Mouse (Mus musculus) lung, postnatal 10 days (tissue): ENCODE data around the gene Ubxn10.

Experiments used
- DNase-seq: peaks from one replicate; pipeline ENCODE4 v3.0.0; 2021

The Ubxn10 gene

DNA sequence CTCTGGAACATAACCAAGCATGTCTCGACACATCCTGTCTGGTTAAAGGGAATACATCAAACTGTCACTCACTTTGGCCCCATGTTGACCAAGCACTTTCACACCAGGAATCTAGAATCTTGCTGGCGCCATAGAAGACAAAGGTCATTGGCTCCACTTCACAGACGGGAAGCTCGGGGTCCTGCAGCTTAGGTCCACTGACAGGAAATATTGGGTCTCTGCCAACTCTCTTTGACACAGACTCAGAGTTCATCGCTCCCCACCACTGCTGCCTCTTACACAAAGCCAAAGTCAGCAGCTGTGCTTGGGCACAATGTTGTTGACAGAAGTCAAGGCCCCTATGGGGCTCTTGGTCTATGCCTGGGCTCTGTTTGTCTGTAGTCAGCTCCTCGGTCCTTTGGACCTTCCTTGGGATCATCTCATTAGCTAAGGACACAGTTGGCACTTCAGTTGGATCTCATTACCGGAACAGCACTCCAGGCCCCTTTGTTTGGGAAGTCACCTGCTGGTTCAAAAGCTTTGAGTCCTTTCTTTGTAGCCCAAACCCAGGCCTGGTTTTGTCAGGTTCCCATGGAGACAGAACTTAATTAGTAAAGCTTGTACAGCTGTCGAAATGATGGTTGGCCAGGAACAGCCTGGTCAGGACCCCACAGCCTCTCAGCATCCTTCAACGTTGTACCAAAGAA is 7.8 kb downstream of the Ubxn10 start:
- DNase-seq: peak; percentile 75

DNA sequence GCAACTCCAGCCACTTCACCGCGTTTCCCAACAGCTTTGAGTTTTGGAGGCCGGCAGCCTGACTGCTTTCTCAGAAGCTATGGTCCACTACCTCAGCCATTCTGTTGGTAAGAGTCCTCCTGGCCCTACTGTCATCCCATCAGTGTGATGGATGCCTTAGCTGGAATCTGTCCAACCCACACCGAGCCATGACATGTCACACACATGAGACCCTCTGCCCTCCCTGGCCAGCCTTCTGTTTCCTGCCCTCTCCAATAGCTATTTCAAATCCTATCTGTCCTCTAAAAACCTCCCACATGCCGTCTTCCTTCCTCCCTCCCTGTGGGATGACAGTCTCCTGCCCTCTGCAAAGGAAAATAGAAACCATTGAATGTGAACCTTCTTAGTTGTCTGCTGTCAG is 11.2 kb downstream of the Ubxn10 start:
- peak; percentile 23 for DNase-seq

DNA sequence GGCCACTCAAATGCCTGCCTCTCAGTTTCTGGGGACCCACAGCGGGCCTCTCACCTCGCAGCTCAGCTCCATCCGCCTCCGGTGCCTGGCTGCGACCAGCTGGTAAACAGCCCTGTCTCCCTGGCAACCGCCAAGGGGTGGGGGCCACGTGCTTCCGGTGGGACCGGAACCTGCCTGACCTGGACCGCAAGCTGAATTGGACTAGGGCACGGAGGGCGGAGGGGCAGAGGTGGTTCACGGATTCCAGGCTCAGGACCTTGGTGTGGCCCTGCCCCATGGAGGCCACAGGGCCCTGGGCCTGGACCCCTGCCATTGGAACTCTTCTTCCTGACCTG is 11.9 kb downstream of the Ubxn10 start:
- peak; percentile 85 for DNase-seq

DNA sequence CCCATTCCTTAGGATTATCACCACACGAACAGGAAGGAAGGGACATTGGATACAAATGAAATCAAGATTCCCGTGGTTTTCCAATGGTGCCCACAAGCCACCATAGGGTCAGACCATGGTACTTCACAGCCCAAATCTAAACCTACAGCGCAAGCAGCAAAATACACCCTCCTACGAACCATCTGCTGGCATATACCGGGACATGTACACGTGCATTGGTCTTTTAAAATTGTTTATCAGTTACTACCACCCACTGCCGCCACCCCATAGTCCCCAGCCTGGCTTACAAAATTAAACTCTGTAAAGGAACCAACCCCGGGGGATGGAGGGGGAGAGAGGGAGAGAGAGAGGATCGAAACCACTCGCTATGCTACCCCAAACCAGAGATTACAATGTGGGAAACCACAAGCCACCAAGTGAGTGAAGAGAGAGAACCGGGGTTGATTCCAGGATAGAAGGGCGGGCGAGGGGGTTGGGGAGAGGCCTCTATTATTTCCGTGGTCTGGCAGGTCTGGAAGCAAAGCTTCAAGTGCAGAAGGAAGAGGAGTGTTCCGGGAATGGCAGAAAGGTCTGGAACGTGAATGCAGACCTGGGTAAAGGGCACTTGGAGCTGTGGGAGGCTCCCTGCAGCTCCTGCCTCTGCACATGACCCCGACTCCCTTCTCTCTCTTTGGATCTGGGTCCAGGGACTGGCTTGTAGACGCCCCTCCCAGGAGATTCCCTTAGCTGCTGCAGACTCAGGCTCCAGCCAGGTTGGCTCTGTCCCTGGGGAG is 12.4 kb downstream of the Ubxn10 start, which contains the start of gene Pla2g2c:
TSS of gene Pla2g2c (plus strand) at position 439 of the 773 bp plus-strand sequence.
- DNase-seq: no peak

DNA sequence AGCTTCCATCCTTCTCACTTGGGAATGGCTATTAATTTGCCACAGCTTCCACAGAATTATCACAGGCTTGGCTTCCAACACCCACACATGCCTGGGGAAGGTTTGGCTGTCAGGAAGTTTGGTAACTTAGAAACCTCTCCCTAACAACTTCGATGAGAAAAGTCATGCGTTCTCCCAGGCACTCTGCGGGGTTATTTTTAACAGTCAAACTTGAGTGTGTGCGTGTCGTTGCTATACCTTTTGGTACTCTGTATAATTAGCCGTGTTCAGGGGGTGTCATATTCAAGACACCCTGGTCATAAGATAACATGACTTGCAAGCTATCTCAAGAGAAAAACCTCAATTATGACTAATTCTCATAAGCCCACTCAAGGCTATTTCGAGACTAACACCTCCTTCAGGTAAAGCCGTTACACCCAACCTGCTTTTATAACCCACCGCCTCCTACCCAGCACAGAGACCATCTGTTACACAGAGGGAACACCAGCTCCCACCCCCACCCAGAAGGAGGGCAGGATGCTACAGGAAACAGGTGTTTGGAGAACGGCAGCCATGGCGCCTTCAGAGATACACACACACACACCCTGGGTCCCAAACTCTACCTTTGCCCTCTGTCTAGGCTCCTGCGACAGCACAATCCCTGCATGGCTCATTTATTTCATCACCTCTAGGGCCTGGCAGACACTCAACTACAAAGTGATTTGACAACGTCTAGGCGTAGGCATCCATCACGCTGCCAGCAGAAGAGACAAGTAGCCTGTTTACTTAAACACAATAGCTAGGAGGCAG is 13.3 kb downstream of the Ubxn10 start:
- DNase-seq: peak; percentile 37

DNA sequence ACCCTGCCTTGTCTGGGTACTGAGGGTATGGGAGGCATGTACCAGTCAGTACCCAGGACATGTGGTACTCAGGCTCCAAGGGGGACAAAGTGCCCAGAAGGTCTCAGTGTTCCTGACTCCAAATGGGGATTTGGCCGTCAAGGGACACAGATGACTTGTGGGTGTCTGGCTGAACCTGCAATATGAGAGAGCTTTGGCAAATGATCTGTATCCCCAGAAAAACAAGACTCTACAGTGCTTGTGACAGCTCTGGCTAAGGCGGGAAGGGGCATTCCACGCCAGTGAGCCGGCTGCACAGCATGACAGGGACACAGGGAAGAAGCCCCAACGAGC is 17.7 kb downstream of the Ubxn10 start:
- no peak for DNase-seq

DNA sequence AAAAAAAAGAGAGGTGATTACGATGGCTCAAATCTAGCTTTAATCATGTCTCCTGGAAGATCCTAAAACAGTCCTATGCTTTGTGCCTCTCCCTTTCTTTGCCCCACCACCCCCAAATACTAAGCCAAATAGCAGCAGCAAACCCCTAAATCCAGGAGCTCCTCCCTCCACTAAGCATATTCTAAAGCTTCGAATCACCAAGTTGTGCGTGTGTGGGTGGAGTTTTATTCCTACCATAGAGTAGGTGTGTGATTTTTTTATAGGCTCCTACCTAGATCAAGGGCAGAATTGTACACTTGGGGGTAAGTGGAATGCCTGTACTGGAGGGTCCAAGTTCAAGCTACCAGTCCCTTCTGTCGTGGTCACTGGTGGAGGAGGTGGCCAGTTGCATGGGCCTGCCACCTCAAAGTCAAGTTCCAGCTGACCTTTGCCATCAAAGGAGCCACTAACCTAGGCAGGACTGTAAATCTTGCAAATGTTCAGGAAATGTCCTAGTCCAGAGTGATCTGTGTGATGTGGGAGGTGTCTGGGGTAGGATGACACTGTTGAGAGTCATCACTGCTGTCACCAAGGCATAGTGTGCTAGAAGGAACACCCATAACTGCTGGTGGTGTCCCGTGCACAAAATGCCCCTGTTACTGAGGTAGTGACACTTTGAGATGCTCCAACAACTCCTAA is 18.2 kb downstream of the Ubxn10 start:
- DNase-seq: no peak

DNA sequence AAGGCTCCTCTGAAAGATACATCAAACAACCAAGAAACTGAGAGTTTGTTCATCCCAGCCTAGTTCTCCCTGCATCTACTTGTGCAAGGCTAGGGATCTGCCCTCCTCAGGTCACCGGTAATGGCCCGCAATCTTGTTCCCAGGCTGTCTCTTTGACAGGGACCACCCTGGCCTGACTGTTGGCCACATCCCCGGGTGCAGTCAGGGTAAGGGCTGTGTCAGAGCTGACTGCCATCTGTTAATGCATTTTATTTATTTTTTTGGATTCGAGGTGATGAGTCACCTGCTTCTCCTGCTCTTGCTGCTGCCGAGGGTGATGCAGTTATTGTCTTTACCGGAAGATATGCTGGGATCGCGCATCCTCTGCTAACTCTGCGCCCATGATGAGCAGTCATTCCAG is 20.3 kb downstream of the Ubxn10 start:
- DNase-seq: no peak

DNA sequence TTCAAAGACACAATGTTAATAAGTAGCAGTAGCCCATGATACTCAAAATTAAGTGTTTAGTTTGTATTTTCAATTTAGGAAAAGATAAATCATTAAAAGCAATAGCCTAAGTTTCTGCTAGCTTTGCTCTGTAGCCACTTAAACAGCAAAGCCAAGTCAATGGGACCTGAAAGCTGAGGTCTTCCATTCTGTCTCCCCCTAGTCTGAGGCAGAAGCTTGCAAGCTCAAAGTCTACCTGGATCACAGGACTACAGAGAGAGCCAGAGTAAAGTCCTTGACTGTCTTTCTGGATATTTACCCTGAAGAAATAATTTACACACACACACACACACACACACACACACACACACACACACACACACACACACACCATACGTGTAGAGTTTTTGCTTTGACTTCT is 22.8 kb downstream of the Ubxn10 start:
- DNase-seq: no peak

DNA sequence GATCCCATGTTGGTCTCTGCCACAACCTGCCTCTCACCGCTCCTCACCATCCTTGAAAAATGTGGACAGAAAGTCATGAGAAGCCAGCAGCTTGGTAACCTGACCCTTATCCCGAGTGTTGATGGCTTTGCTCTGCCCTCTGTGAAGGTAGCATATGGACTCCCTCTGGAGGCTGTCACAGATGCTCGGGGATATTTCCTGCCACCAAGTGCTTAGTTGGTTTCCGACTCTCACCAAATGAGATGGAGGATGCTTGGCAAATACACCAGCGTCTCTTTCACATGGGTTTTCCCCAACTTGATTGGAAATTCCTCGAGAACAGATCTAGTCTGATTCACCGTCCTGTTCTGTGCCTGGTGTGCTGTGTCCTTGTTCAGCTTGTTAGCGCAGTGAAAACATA is 24.3 kb downstream of the Ubxn10 start:
- no peak for DNase-seq

DNA sequence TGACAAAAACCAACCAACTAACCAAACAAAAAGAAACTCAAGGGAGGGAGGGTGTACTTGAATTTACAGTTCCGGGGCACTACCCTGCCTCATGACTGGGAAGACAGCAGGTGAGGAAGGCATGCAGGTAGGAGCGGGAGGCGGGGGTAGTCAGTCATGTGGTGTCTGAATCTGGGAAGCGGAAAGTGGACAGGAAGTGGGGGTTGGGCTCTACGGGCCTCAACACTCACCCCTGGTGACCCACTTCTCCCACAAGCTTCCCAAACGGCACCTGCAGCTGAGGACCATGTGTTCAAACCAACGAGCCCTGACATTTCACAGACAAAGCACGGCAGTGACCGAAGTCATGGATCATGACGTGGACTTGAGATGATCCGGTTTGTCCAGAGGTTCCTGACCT is 24.9 kb downstream of the Ubxn10 start:
- DNase-seq: no peak

DNA sequence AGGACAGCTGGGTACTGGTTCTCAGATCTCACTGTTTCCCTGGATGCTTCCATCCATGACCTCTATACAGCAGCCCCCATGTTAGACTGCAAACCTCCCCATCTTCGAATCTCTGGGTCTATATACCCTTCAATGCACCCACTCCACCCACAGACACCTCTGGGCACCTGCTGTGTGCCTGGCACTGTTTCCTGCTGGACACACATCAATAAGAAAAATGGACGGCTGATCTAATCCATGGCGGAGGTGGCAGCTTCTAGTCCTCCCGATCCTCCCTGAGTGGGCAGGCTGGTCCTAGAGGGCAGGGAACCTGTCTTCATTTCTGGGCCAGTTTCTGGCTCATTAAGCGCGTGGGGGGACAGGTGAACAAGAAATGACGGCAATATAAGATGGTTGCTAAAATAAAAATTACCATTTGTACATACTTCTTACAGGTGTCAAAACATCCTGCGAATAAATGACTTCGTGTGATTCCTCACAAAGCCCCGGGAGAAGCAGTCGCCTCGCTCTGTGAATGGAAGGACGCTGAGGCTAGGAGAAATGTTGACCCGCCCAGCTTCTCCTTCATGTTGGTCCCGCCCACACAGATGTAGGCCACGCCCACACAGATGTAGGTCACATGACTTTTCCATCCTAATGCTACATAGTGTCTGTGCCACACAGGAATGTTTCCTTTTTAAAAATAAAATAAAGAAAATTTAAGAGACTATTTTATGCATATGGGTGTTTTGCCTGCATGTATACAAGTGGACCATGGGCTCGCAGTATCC is 25.7 kb downstream of the Ubxn10 start:
- DNase-seq: no peak

DNA sequence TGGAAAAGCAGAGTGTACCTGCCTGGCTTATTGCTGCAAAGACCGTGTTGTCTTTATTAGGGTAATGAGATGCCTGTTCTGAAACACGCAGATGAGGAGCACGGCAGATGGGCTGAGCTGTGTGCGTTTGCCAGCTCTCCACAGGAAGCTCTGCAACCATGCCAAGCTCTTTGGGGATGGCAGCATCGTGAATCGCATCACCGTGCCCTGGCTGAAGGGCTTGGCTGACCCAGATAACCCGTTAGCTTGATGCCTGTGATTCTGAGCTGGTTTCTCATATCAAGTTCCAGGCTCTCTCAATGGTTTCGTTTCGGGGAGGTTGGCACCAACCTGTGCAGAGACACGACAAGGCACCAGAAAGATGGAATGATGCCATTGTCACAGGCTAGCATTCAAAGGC is 26.3 kb downstream of the Ubxn10 start:
- DNase-seq: no peak

DNA sequence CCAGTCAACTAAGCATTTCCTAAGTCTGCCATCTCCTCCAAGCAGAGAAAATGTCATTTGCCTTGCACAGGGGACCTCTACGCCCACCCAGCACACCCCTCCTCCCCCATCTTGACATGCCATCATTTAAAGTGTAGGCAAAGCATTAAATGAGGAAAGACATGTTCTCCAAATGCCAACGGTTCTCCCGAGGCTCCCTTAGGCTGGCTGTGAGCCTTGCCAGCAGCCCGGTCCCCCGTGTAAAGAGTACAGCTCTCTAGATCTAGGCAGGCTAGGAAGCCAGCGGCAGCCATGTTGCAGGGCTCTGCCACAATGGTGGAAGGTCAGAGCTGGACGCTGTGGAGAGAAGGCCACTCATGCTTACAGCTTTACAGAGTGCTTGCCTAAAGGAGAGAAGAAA is 27.0 kb downstream of the Ubxn10 start:
- DNase-seq: no peak

DNA sequence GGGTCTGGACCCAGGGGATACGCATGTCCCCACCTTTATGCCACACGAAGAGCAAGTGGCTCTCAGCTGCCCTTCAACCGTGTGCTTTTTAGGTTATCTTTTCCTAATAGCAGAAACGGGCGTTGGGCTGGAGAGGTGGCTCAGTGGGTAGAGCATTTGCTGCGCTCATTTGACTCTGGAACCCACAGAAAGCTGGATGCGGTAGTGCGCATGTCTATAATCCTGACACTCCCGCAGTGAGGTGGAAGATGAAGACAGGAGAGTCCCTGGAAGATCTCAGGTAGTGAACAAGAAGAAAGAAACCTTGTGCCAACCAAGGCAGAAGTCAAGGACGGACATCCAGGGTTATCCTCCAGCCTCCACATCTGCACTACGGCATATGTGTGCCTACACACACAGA is 27.7 kb downstream of the Ubxn10 start:
- DNase-seq: no peak

DNA sequence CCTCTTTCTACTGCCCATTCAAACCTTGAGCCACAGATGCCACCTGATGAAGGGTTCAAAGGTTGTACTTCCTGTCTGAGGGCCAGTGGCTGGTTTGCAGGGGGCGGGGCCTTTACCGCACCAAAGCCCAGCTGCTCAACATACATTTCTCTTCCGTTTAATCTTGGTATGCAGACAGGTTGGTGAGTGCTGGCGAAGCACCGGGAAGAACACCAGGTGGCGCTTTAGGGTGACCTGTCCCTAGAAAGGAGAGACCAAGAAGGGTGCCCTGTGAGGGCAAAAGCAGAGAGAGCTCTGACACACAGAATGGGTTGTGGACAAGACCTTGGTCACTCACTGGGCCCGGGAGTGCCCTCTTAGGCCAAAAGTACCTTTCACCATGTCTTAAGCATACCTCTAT is 28.3 kb downstream of the Ubxn10 start:
- peak; percentile 79 for DNase-seq

DNA sequence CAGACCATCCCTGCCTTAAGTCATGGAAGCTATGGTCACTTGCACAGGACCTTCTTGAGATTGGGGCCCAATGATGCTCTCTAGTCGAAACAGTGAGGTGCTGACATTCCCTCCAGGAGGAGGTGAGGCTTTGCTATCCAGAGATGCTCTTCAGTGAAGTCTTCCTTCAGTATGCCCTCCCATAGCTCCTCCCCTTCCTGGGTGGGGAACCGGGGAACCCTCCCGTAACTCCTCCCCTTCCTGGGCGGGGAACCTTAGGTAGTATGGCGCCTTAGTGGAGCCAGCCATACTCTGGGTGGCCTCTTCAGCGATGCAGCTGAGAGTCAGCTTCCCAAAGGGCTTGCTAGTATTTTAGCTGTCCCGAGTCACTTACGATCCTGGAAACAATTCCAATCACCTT is 30.3 kb downstream of the Ubxn10 start:
- no peak for DNase-seq

DNA sequence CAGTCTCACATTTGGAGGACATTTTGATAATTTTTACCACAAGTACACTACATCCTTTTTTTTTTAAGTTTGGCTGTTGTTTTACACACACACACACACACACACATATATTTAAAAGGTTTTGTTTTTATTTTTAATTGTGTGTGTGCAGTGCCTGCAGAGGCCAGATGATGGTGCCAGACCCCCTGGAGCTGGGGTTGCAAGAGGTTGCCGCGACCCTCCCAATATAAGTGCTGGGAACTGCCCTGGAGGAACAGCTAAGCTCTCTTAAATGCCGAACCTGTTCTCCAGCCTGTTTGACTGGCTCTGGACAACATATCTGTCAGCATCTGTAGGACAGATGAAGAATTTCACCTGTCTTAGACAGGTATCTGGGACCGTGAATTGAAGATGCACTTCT is 32.8 kb downstream of the Ubxn10 start:
- no peak for DNase-seq

DNA sequence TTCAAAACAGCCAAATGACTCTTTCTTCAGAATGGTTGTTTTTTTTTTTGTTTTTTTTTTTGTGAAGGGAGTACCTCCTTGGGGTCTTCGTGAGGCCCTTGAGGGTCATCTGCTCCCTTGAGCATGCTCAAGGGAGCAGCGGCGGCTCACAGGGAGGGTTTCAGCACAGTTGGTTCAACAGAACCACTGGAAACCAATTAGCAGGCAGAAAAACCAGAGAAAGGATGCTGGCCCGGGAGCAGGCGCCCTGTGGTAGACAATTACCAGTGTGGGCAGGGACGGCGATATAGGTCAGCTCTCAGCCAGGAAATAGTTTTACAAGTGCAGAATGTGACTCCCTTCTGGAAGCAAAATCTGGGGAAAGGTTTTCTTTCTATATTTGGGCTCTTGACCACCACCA is 33.4 kb downstream of the Ubxn10 start:
- DNase-seq: no peak

DNA sequence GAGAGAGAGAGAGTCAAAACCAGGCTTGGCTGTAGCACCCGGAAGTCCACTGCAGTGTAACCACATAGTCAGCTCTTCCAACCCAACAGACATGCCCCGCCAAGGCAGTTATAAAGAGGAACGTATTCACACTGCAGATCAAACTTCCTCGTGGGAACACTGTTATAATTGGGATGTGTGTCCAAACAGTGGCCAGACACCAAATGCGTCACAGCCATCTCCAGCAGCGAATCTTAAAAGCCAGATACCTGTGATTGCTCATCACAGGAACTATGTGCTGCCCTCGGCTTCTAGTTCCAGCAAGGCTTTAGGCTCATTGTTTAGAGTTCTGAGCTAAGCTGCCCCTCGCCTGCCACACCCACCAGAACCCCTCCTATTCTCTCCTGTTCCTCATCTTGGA is 34.4 kb downstream of the Ubxn10 start:
- DNase-seq: no peak

DNA sequence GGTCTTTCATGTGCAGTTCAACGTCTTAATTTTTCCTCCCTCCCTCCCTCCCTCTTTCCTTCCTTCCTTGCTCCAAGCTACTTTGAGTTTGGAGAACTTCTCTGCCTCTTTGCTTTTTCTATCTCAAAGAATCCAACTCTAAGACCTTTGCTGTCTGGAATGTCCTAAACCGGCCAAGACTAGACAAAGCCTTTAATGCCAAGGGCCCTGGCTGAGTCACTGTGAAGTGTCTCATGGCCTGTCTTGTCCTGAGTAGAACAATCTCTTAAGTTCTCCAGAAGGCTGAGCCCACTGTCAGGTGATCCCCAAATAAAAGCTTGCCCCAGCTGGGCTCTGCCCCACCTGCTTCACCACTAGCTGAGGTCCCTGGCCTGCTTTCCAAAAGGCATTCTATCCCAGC is 34.9 kb downstream of the Ubxn10 start:
- no peak for DNase-seq

DNA sequence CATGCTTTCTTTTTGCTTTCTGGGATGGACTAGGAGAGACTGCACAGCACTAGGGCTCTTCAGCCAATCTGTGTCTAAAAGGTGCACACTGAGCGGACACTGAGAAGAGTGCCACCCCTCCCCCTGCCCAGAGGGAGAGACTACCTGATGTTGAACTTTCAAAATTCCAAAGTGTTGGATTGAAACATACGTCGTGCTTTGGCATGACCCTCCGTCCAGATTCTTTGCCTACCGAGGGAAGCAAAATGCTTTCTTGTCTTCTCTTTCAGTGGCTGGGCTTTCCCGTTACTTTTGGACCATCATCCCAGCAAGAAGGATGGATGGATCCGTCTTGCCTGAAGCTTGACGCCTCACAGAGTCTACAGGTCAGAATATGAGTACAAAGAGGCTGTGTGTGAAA is 35.9 kb downstream of the Ubxn10 start:
- DNase-seq: no peak
